Mouse (Mus musculus) brain, adult 2 months (tissue): ENCODE measurements around the gene Rpp38.

ENCODE experiments used
- DNase-seq: peaks from one replicate; pipeline ENCODE4 v3.0.0; 2011; ENCODE audit warnings: low read depth, low spot score

The Rpp38 gene

DNA sequence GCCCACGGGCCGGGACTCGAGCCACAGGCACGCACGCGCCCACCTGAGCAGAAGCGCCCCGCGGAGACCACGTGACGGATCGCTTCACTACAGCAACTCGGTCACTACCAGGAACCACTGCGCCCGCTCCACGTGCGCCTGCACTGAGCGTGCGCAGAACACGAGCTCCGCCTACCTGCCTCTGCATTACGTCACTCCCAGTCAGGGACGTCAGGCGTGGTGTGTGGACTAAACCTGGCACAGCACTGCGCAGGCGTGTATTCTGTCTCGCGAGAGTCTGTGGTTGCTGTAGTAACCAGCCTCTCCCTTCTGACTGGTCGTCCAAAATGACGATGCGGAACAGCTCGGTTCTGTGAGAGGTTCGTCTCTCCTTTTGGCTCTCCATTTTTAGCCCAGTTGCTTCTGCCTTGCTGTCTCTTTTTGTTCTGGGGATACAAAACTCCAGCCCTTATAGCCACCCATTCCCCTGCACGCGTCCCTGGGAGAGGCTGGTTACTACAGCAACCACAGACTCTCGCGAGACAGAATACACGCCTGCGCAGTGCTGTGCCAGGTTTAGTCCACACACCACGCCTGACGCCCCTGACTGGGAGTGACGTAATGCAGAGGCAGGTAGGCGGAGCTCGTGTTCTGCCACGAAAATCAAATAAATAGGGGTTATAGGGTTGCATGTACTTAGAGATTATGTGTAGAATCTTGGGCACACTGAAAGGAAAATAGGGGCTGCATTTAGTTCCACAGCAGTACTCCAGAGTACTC, at the start of gene Rpp38:
Gene Rpp38, minus strand, starts transcription at position 160 of the 759 bp plus-strand sequence.
- DNase-seq: peak; percentile 99

DNA sequence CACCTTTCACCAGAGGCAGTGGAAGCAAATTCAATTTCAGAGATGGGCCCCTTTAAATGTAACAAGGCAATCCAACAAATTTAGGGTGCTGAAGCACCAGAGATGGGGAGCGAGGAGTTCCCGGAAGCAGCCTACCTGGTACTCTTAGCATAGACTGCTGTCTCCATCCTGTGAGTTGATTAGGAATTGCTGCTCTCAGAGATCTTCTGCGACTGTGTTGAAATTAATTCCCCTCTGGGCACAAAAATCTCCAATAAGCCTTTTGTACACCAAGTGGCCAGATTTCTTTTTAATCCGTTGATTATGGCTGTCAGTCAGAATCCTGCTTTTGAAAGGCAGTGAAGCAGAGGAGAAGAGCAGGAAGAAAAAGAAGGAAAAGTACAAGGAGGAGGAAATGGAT, 32.7 kb upstream of the Rpp38 start:
- DNase-seq: no peak

DNA sequence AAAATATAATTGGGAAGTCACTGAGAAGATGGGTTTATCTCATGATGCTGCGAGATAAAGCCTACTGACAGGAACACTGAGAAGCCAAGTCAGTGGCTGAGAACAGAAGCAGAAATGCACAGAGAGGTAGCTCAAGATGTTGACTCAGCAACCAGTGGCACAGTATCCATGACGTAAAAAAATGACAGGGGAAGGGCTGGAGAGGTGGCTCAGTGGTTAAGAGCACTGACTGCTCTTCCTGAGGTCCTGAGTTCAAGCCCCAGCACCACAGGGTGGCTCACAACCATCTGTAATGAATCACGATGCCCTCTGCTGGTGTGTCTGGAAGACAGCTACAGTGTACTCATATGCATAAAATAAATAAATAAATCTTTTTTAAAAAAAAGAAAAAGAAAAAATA, 28.6 kb upstream of the Rpp38 start:
- DNase-seq: no peak

- DNase-seq: no peak
Measured at GRCm38 (mm10) chr2:3357887-3358286, 25.4 kb upstream of the Rpp38 start.

DNA sequence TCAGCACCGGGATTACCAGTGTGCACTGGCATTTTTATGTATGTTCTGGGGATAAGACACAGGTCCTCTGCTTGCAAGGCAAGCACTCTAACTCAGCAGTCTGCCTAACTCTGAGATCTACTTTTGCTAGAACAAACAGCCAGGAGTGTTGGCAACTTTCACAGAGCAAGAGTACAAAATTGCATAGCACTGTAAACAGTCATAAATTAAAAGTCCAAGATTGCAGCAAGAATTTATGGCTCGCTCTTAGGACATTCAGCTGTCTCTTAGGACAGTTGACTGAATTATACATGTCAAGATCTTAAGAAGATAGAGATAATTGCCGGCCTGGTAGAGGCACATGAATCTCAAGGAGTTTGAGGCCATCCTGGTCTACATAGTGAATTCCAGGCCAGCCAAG, 23.9 kb upstream of the Rpp38 start:
- DNase-seq: no peak

DNA sequence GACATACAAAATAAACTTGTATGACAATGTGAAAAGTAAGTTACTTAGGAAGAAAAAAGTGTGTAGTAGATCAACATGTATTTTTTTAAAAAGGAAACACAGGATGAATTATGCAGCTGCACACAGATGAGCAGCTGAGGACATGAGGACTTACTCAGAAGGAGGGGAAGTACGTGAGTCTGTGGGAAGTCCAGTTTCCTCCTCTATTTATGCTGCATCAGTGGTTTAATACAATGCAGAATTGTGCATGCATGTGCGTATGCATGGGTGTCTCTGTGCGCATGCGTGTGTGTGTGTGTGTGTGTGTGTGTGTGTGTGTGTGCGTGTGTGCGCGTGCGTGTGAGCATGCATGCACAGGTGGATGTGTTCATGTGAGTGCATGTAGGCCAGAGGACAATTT, 23.4 kb upstream of the Rpp38 start:
- no peak for DNase-seq

DNA sequence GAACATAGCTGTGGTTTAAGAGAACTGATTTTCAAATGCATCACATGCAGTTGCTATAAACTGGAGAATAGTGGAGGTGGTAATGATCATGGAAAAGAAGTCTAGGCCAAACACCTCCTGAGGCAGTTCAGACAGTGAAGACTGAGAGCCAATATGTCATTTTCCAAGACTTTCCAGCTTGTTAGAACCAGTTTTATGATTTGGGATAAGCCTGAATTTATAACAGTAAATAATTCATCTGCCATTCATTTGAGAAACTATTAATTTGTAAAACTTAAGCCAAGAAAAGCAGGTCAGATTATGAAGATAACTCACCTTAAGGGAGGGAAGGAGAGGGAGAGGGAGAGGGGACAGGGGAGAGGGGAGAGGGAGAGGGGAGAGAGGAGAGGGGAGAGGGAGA, 20.7 kb upstream of the Rpp38 start:
- no peak for DNase-seq

DNA sequence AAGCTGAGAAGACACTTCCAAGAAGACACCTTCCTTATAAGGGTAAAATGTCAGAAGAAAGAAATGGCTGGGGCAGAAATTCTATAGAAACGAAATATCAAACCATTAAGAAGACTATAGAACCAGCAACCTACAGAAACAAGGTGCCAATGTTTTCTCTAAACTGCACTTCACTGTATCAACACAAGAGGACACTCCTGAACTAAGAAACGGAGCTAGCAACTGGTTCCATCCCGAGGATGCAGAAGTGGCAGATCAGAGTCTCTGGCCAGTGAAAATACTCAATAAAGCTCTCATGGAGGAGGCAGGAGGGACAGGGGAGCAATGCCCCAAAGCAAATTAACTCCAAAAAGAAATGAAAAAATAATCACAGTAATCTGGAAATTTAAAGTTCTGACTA, 16.5 kb upstream of the Rpp38 start:
- peak; percentile 77 for DNase-seq

GRCm38 (mm10) chr2:3348422-3348821, 16.0 kb upstream of the Rpp38 start:
- no peak for DNase-seq

DNA sequence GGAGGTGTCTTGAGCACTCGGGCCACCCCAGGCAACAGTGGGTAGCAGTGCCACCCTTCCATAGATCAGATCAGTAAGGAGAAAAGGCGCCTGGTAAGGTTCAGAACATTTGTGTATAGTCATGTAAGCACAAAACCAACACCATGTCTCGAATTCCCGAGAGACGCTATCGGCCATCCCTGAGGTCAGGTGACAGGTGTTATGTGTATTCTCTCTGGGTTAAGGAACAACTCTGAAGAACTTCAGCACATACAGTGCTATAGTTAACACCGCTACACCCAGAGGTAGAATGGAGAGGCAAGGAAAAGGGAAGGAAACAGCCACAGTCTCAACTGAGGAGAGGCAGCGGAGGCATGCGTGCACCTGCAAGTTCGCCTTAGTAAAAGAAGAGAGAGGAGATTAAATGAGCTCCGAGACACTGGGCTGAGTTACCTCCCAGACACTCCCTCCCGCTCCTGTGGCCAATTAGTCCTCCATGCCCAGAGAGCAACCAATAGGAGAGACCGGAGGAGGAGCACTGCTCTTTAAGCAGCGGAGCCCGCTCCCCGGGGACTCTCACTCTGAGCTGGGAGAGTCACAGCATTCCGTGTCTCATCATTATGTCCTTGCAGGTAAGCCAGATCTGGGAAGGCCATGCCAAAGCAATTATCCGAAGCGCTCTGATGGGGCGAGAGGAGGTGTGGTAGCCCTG, 3.3 kb upstream of the Rpp38 start, which contains the start of gene Acbd7:
Gene Acbd7, plus strand, starts transcription at position 558 of the 691 bp plus-strand sequence.
- DNase-seq: peak; percentile 90

- no peak for DNase-seq
Measured at GRCm38 (mm10) chr2:3333761-3334160, 1.3 kb upstream of the Rpp38 start.

DNA sequence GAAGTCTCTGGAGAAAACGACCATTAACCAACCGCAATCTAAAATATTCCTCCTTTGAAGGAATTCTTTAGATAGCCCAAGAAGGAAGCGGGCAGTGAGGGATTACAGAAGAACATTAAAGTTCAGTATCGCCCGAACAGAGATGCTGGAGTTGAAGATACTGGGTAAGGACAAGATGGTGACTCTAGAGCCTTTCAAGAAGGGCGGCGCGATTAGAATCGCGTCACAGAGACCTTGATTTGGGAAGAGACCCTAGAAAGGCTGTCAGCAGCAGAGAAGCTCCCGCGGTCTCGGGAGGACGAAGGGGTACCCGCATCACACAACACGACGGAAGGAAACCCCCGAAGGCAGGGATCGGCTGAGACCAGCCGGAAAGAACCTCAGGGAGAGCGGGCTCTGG, 387 bp downstream of the Rpp38 start:
- no peak for DNase-seq

DNA sequence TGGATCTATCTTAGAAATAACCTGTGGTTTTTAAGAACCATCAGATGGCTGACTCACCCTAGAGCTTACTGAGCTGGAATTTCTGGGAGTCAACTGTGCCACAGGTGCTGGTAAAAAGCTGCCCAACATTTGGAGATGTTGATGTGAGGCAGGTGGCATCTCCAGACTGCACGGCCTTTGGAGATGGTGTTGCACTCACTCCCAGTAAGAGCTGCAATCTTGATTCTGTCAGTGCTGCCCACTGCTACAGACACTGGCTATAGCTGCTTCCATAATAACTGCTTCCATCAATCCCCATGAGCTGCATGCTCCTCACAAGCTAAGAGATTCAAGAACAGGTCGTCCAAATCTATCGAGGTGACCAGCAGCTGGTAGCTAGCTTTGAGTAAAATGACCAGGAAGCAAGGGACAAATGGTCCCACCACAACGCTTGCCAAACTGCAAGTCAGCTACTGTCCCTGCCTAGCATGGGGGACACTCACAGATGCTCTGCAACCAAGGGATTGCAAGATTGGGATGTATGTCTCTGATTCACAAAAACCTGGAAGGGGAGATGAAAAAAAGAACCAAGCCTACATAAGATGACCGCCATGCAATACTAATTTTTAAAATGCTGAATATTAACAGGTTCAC, 1.3 kb downstream of the Rpp38 start:
- no peak for DNase-seq

DNA sequence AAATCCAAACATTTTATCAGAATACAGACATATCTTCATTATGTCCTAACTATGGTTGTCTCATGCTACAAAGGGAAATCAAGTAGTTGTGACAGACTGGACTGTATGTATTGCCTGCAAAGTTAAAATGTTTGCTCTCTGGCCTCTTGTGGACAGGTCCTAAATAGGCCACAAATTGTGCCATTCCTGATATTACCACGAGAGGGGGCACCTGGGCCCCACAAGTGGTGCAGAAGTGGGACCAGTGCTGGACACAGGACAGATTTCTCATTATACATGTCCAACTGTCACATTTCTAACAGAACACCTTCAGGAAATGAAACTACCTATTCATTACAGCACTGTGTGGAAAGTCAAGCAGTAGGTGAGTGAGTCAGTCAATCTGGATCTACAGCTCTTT, 5.1 kb downstream of the Rpp38 start:
- DNase-seq: peak; percentile 76

DNA sequence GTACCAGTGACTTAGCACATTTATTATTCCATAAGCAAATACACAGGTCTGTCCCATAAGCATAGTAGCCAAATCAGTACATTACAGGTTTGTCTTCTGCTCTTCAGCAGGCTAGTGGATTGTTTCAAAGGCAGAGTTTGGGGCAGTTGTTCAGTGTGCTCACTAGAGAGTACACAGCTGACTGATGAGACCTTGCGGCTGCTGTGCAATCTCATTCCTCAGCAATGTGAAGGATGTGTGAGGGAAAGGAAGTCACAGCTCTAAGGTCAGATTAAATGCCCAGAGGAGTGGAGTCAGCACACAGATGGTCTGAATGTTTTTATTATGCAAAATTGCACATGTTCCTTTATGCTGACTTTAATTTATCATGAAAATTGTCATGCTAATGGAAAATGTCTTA, 5.9 kb downstream of the Rpp38 start:
- no peak for DNase-seq

GRCm38 (mm10) chr2:3324381-3325130, 7.9 kb downstream of the Rpp38 start:
- DNase-seq: no peak

DNA sequence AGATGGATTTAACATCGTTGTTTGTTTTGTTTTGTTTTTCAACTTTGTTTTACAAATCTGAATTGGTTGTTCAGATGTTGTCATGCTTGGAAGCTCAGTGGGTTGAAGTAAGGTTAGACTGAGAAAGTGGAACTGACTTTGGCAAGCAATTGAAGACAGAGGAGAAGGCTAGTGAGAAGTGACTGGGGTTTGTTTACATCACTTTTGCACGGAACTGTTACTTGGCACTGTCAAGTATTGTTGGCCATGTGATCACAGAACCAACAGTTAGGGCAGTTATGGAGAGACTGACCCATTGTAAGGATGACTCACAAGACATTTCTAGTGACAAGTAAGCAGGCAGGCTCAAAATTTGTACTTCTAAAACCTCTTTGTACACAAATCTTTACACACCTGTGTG, 9.3 kb downstream of the Rpp38 start:
- no peak for DNase-seq

GRCm38 (mm10) chr2:3305426-3306025, 26.9 kb downstream of the Rpp38 start:
- DNase-seq: peak; percentile 92

DNA sequence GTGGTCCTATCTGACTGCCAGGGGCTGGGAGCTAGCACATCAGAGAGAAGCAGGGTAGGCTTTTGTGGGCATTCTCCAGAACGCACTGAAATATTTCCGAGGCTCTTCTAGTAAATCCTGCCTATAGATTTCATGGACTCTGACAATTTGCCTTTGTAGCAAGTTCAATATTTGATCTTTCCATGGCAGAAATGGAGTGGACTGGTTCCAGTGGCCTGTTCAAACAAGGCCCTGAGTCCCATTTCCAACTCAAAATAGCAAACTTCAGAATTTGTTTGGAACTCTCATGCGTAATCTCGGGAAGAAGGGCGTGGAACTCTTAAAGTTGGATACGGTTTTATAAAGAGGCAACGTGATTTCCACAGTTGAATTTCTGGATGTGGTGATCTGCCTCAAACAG, 36.6 kb downstream of the Rpp38 start:
- DNase-seq: no peak

DNA sequence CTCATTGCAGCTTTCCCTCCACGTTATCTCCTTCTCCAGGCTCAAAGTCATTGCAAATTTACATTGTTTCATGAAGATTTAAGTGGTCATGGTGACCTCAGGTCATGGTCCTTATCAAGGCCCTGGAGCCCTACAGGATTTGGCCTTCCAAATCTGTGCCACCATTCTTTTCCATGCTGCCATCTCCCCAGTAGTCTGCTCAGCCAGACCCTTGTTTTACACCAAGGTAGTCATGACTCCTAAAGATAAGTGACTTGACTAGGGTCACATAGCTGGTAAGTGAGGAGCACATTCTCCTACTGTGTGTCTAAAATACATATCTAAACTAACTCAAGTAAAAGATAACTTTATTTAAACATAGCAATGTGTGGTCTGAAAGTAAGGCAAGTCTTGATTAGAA, 40.3 kb downstream of the Rpp38 start:
- no peak for DNase-seq

GRCm38 (mm10) chr2:3289581-3289980, 42.9 kb downstream of the Rpp38 start:
- no peak for DNase-seq

DNA sequence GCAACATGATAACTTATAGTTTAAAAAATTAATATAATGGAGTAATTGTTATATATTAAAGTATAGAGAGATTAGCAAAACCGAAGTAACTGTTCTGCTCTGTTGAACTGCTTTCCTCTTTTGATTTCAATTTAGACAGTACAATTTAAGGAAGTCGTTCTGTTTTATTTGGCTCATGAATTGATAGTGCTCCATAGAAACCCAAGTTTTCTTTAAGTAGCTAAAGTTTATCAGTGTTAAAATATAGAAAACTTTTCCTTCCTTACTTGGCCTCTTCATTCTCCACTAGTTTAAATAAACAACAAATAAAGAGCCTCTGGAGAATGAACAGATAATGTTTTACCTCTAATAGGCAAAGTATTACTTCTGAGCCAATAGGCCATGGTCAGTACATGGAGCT, 46.2 kb downstream of the Rpp38 start:
- no peak for DNase-seq
